Mouse (Mus musculus) induced T-regulatory cell, adult 2 months (primary cell): ENCODE results near the gene Usp24.

Source experiments
- DNase-seq: peaks from one replicate; pipeline ENCODE4 v3.0.0-alpha.2; 2012; ENCODE audit warnings: low read depth

Usp24 gene

GRCm38 (mm10) chr4:106429106-106429505, 113.1 kb downstream of the Usp24 start:
- no peak for DNase-seq

- DNase-seq: no peak
Observed at GRCm38 (mm10) chr4:106430431-106430830, 114.4 kb downstream of the Usp24 start.

- DNase-seq: no peak
Observed at GRCm38 (mm10) chr4:106435426-106435825, 119.4 kb downstream of the Usp24 start.

- peak; percentile 60 for DNase-seq
Observed at GRCm38 (mm10) chr4:106436475-106436874, 120.5 kb downstream of the Usp24 start.

GRCm38 (mm10) chr4:106437207-106437606, 121.2 kb downstream of the Usp24 start:
- DNase-seq: no peak

- DNase-seq: no peak
Observed at GRCm38 (mm10) chr4:106438763-106439162, 122.8 kb downstream of the Usp24 start.

- no peak for DNase-seq
Observed at GRCm38 (mm10) chr4:106443182-106443581, 127.2 kb downstream of the Usp24 start.

GRCm38 (mm10) chr4:106449306-106449705, 133.3 kb downstream of the Usp24 start:
- DNase-seq: no peak

- no peak for DNase-seq
Observed at GRCm38 (mm10) chr4:106452401-106452800, 136.4 kb downstream of the Usp24 start.

GRCm38 (mm10) chr4:106453108-106453507, 137.1 kb downstream of the Usp24 start:
- DNase-seq: no peak

GRCm38 (mm10) chr4:106453516-106453915, 137.5 kb downstream of the Usp24 start:
- DNase-seq: no peak

- no peak for DNase-seq
Observed at GRCm38 (mm10) chr4:106454541-106454940, 138.5 kb downstream of the Usp24 start.

- no peak for DNase-seq
Observed at GRCm38 (mm10) chr4:106462016-106462415, 146.0 kb downstream of the Usp24 start.

- DNase-seq: no peak
Observed at GRCm38 (mm10) chr4:106462524-106462923, 146.5 kb downstream of the Usp24 start.

GRCm38 (mm10) chr4:106463174-106463801, 147.3 kb downstream of the Usp24 start:
- no peak for DNase-seq

GRCm38 (mm10) chr4:106467420-106468110, 151.6 kb downstream of the Usp24 start:
- DNase-seq: no peak

GRCm38 (mm10) chr4:106470921-106471320, 154.9 kb downstream of the Usp24 start:
- DNase-seq: no peak

GRCm38 (mm10) chr4:106472335-106472734, 156.3 kb downstream of the Usp24 start:
- DNase-seq: peak; percentile 63

GRCm38 (mm10) chr4:106474241-106474640, 158.2 kb downstream of the Usp24 start:
- DNase-seq: peak; percentile 80

GRCm38 (mm10) chr4:106480545-106480944, 164.5 kb downstream of the Usp24 start:
- no peak for DNase-seq

- DNase-seq: no peak
Observed at GRCm38 (mm10) chr4:106483215-106483727, 167.3 kb downstream of the Usp24 start.

- no peak for DNase-seq
Observed at GRCm38 (mm10) chr4:106483831-106484230, 167.8 kb downstream of the Usp24 start.

GRCm38 (mm10) chr4:106490620-106491019, 174.6 kb downstream of the Usp24 start:
- no peak for DNase-seq
